Mouse (Mus musculus) heart, embryonic 11.5 days (tissue): ENCODE results near the gene Ppm1b. TPM values are rescaled to one million over a fixed set of nuclear protein-coding genes. Genes with fewer than 3 reads are reported as not detected.

Source experiments
- ATAC-seq: fragments of 200-750 bp; cut with Nextera tagmentation; replicated peaks from 2 replicates; pipeline ENCODE4 v1.8.0; 2017; ENCODE audit warnings: moderate library complexity; ENCODE audit not compliant: insufficient number of reproducible peaks, low FRiP score, low TSS enrichment
- H3K27ac ChIP-seq: fragments of 300-500 bp; sonication (generic); 2 replicates; pipeline ENCODE4 v1.5.1; 2014; ENCODE audit warnings: mild to moderate bottlenecking, low read depth, low read length
- H3K27me3 ChIP-seq: fragments of 300-500 bp; sonication (generic); 2 replicates; pipeline ENCODE4 v1.6.1; 2014; ENCODE audit warnings: mild to moderate bottlenecking, low read length, mixed read lengths; ENCODE audit not compliant: control insufficient read depth, insufficient read depth
- H3K36me3 ChIP-seq: fragments of 300-500 bp; sonication (generic); 2 replicates; pipeline ENCODE4 v1.6.1; 2014; ENCODE audit warnings: mild to moderate bottlenecking, low read length, moderate library complexity, mixed read lengths; ENCODE audit not compliant: control insufficient read depth, insufficient read depth
- H3K4me1 ChIP-seq: fragments of 300-500 bp; sonication (generic); 2 replicates; pipeline ENCODE4 v1.6.1; 2014; ENCODE audit warnings: low read length; ENCODE audit not compliant: control insufficient read depth, insufficient read depth
- H3K4me2 ChIP-seq: fragments of 300-500 bp; sonication (generic); 2 replicates; pipeline ENCODE4 v1.6.1; 2014; ENCODE audit warnings: mild to moderate bottlenecking, moderate library complexity
- H3K4me3 ChIP-seq: fragments of 300-500 bp; sonication (generic); 2 replicates; pipeline ENCODE4 v1.5.1; 2014; ENCODE audit warnings: low read depth, low read length
- H3K9ac ChIP-seq: fragments of 300-500 bp; sonication (generic); 2 replicates; pipeline ENCODE4 v1.6.1; 2014; ENCODE audit warnings: mild to moderate bottlenecking, low read depth, low read length, moderate library complexity
- H3K9me3 ChIP-seq: fragments of 300-500 bp; sonication (generic); replicated peaks from 2 replicates; pipeline ENCODE4 v1.6.1; 2016; ENCODE audit warnings: low read length; ENCODE audit not compliant: control insufficient read depth
- WGBS: fragments of 180-500 bp; shearing (Covaris S2); extraction: QIAGEN DNeasy Blood & Tissue Kit; methylation state at CpG from one replicate; pipeline ENCODE4 v1.1.7; 2014; ENCODE audit not compliant: insufficient replicate concordance; 5-methylcytosine and 5-hydroxymethylcytosine counted together
- polyA plus RNA-seq: library from polyadenylated mRNA; unstranded; fragments of >200 nt; fragmentation: Nextera tagmentation; extraction: Ambion mirVana; gene quantifications from 2 replicates; pipeline ENCODE4 v1.2.1, GENCODE M21; 2014

The Ppm1b gene
- polyA plus RNA-seq, 1 experiment from 2014 or later, result 58.9 TPM

DNA sequence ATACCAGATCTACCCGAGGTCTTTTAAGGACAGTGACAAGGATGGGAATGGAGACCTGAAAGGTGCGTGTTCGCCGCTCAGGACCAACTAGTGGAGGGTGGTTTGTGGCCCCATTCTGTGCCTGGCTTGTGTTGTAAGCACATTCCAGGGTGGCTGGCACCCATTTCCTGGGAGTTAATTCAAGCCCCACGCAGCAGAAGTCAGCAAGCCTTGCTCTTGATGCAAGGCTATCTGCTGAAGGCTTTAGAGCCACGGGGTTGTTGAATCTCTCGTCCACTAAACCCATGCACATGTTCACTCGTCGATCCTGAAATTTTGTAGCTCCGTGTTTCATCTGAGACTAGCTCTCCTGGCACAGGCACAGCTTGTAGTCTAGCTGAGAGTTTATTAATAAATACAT is 72.3 kb downstream of the Ppm1b start:
- no peak overlapping the region for H3K27ac ChIP-seq
- no peak overlapping the region for H3K4me3 ChIP-seq
- H3K27me3 ChIP-seq, result no peaks in the 10 kb centered on the region
- H3K36me3 ChIP-seq, result no peaks in the 10 kb centered on the region
- H3K9me3 ChIP-seq, result no peaks in the 10 kb centered on the region
- WGBS, result 93% methylated on average over 10 of the region's 10 CpGs
- ATAC-seq, result no peak
- no peaks in the 10 kb centered on the region for H3K4me1 ChIP-seq
- H3K9ac ChIP-seq, result no peak overlapping the region
- no peak overlapping the region for H3K4me2 ChIP-seq

DNA sequence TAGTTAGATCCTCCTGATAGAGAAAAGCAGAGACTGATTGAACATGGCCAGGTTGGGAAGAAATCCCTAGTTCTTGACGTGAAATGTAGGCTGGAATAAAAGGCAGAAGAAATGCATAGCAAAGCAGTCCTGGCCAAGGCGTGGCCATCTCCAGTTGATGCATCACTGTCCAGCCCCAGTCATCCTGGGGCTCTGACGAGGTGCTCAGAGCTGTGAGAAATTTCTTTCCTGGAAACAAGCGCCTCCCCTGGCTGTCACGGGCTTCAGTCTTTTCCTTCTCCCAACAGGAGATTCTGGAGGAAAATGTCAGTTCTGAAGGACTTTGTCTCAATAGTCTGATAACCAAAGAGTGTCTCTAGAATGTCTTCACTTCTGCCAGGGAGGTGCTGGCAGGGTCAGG is 74.1 kb downstream of the Ppm1b start:
- Histone ChIP-seq H3K36me3 (no peaks in the 10 kb centered on the region), H3K9ac (no peak overlapping the region), H3K9me3 (no peaks in the 10 kb centered on the region), H3K4me1 (no peaks in the 10 kb centered on the region), H3K27me3 (no peaks in the 10 kb centered on the region), H3K4me3 (no peak overlapping the region), H3K27ac (no peak overlapping the region), H3K4me2 (no peak overlapping the region)
- ATAC-seq, result no peak
- WGBS, result 68% methylated on average over 5 of the region's 5 CpGs

DNA sequence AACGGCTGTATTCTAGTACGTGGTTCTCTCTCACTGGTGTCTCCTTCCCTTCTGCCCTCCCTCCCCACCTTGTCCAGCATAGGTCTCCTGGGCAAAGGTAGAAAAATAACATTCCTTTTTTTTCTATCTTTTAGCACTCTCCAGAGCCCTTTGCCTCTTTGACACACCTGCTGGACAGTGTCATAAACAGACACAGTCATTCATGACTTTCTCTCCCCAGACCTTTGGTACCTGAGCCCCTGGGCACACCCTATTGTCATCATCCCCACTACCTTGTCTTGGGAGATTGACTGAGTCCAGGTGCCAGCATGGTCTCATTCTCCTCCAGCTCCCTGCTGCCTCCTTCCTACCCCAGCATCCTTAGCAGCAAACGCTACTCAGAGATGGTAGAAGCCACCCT is 76.5 kb downstream of the Ppm1b start:
- WGBS, result 79% methylated on average over 3 of the region's 3 CpGs

DNA sequence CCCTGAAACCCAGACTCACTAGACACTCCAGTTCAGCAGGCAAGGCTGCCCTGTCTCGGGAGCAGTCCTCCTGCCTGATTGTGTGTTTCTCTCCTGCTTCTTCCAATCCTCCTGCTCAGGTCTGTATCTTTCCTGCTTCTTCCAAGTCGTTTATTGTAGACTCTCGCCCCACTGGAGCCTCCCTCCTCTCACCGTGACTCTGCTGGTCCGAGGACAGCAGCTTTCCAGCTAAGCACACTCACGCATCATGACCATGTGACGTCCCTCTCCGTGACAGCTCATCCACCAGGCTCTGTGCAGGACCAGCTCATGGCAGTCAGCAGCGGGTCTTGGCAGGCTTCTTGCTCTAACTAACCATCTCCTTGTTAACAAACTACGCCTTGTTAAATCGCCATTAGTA is 77.5 kb downstream of the Ppm1b start:
- no peak overlapping the region for H3K4me2 ChIP-seq
- no peak overlapping the region for H3K9ac ChIP-seq
- no peak overlapping the region for H3K4me3 ChIP-seq
- 54% methylated on average over 11 of the region's 11 CpGs for WGBS
- no peaks in the 10 kb centered on the region for H3K36me3 ChIP-seq
- no peaks in the 10 kb centered on the region for H3K27me3 ChIP-seq
- no peaks in the 10 kb centered on the region for H3K4me1 ChIP-seq
- ATAC-seq, result no peak
- H3K9me3 ChIP-seq, result no peaks in the 10 kb centered on the region
- no peak overlapping the region for H3K27ac ChIP-seq

More for the DNA sequence above, 76.5 kb downstream of the Ppm1b start:
- no peak overlapping the region for H3K4me3 ChIP-seq
- no peak overlapping the region for H3K4me2 ChIP-seq
- H3K9me3 ChIP-seq, result no peaks in the 10 kb centered on the region
- H3K4me1 ChIP-seq, result no peaks in the 10 kb centered on the region
- no peaks in the 10 kb centered on the region for H3K36me3 ChIP-seq
- no peaks in the 10 kb centered on the region for H3K27me3 ChIP-seq
- ATAC-seq, result no peak
- no peak overlapping the region for H3K27ac ChIP-seq
- H3K9ac ChIP-seq, result no peak overlapping the region

DNA sequence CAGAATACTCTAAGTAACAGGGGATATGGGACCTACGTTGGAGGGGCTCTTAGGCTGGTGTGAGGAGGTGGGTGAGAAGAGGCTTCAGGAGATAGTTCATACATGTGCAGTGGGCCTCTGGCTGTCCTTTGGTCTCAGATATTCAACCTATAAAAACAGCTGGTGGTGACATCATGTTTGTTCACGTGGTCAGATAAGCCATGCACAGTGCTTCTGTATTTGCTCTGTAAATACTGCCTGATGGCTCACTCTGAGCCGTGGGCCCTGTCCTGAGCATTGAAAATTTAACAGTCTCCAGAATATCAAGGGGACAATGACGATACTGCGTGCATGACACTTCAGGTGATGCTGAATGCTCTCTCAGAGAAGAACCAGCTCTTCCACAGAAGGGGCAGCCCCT is 81.3 kb downstream of the Ppm1b start:
- no peak overlapping the region for H3K9ac ChIP-seq
- no peaks in the 10 kb centered on the region for H3K36me3 ChIP-seq
- 74% methylated on average over 5 of the region's 5 CpGs for WGBS
- no peaks in the 10 kb centered on the region for H3K4me1 ChIP-seq
- no peak for ATAC-seq
- H3K4me2 ChIP-seq, result no peak overlapping the region
- no peaks in the 10 kb centered on the region for H3K27me3 ChIP-seq
- no peak overlapping the region for H3K4me3 ChIP-seq
- H3K27ac ChIP-seq, result no peak overlapping the region
- H3K9me3 ChIP-seq, result no peaks in the 10 kb centered on the region

- H3K4me2 ChIP-seq, result no peak overlapping the region
- no peak for ATAC-seq
- H3K36me3 ChIP-seq, result no peaks in the 10 kb centered on the region
- no peaks in the 10 kb centered on the region for H3K27me3 ChIP-seq
- H3K4me3 ChIP-seq, result no peak overlapping the region
- H3K27ac ChIP-seq, result no peak overlapping the region
- no peaks in the 10 kb centered on the region for H3K4me1 ChIP-seq
- WGBS, result 68% methylated on average over 4 of the region's 4 CpGs
- no peaks in the 10 kb centered on the region for H3K9me3 ChIP-seq
- no peak overlapping the region for H3K9ac ChIP-seq
Measured at GRCm38 (mm10) chr17:85038311-85038710, 81.8 kb downstream of the Ppm1b start.

DNA sequence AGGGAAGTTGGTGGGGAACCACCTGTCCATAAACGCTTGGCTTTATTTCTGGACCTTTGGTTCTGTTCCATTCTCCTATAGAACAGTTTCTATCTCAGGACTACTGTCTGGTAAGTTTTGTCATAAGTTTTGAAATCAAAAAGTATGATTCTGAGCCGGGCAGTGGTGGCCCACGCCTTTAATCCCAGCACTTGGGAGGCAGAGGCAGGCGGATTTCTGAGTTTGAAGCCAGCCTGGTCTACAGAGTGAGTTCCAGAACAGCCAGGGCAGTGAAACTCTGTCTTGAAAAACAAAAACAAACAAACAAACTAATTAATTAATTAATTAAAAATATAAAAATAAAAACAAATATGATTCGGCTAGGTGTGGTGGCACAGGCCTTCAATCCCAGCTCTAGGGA is 82.2 kb downstream of the Ppm1b start:
- Histone ChIP-seq H3K4me3 (no peak overlapping the region), H3K9ac (no peak overlapping the region), H3K4me2 (no peak overlapping the region), H3K27me3 (no peaks in the 10 kb centered on the region), H3K9me3 (no peaks in the 10 kb centered on the region), H3K4me1 (no peaks in the 10 kb centered on the region), H3K27ac (no peak overlapping the region), H3K36me3 (no peaks in the 10 kb centered on the region)
- WGBS, result 82% methylated on average over 5 of the region's 5 CpGs
- no peak for ATAC-seq

DNA sequence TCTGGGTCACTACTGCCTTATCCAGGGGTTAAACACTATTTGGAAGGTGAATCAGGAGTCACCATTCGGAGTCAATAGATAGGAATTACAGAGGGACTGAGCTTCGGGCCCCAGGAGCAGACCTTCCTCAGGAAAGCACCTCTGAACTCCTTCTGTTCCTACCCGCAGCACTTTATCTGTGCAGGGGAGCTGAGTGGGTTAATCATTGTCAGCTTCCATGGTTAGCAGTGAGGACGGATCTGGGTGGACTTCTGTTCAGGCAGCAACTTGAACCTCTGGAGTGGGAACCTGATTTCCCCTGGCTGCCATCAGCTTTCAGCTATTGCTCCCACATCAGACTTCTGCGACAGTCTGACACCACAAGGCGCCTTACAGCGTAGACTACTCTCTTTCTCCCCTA is 84.4 kb downstream of the Ppm1b start:
- Histone ChIP-seq H3K36me3 (no peaks in the 10 kb centered on the region), H3K27me3 (no peaks in the 10 kb centered on the region), H3K4me3 (no peak overlapping the region), H3K4me2 (no peak overlapping the region), H3K9ac (no peak overlapping the region), H3K27ac (no peak overlapping the region), H3K4me1 (no peaks in the 10 kb centered on the region), H3K9me3 (no peaks in the 10 kb centered on the region)
- no peak for ATAC-seq
- WGBS, result 66% methylated on average over 7 of the region's 7 CpGs

GRCm38 (mm10) chr17:85042419-85042818 is 85.9 kb downstream of the Ppm1b start:
- 66% methylated on average over 6 of the region's 6 CpGs for WGBS
- ATAC-seq, result no peak
- no peaks in the 10 kb centered on the region for H3K36me3 ChIP-seq

More at GRCm38 (mm10) chr17:85042419-85042818, 85.9 kb downstream of the Ppm1b start:
- Histone ChIP-seq H3K27me3 (no peaks in the 10 kb centered on the region), H3K9me3 (no peaks in the 10 kb centered on the region), H3K27ac (no peak overlapping the region), H3K4me1 (no peaks in the 10 kb centered on the region), H3K4me2 (no peak overlapping the region), H3K4me3 (no peak overlapping the region), H3K9ac (no peak overlapping the region)
